Mouse (Mus musculus) mammary gland, adult 2 months (tissue): ENCODE data around the gene Dcx. TPM values are rescaled to one million over a fixed set of nuclear protein-coding genes. Genes with fewer than 3 reads are reported as not detected.

Experiments used
- polyA plus RNA-seq: library from polyadenylated mRNA; depleted of rRNA; stranded (reverse); fragments of >200 nt; gene quantifications from 2 replicates; pipeline ENCODE4 v1.2.3, GENCODE M21; 2012; ENCODE audit warnings: low replicate concordance; rRNA removed

Gene Dcx
- not detected in 2 replicates for polyA plus RNA-seq

DNA sequence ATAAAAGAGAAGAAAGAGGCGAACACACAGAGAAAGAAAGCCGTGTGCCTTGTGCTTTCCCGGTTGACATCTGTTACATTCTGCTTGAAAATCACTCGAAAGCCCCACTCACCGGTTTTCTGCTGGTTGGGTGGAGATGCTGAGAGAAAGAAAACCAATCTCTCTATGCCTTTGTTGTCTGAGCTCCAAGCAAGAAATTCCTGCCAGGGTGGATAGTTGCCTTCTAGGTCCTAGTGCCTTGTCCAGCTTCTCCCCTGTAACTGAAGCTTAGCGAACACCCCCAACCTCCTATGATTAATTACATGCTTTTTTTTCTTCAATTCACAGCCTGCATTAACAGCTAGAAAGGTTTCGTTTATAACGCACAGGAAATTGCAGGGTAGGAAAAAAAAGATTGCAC lies at the start of gene Dcx:
Dcx (minus strand) TSS at position 354 of the 400 bp plus-strand sequence.

GRCm38 (mm10) chrX:143827212-143827611 lies 105.9 kb downstream of the Dcx start, which contains the start of gene Capn6:
Capn6 (minus strand) TSS chrX:143827414.

Other genes starting within 250 kb of the Dcx start
- gene Capn6, start 105.9 kb downstream of the Dcx start, polyA plus RNA-seq: 0.32 and 1.6 TPM in 2 replicates
- 0.01 TPM in 1 of 2 replicates, not detected in the other for gene A730046J19Rik, start 220.4 kb upstream of the Dcx start, polyA plus RNA-seq